Comparison of ENCODE assay signal across 11 mouse cellular contexts in genomic region chr15:99320168-99320674, GRCm38 (mm10). TPM values are rescaled to one million over a fixed set of nuclear protein-coding genes. Genes with fewer than 3 reads are reported as not detected.
DNase-seq lines count a peak whose midpoint lies in the region; ATAC-seq and TF ChIP-seq lines count a peak whose summit lies in the region.
"Had no signal": no experiment of that assay in that cellular context is flagged by ENCODE, and none has a peak within 500 bp of the region (broad histone marks: within the 10 kb centered on the region; RNA-seq: fewer than 3 reads in every experiment).

No protein-coding gene starts in this region.

- WGBS in heart, embryonic 13.5 days, result 67% methylated on average over 10 of the region's 10 CpGs
- WGBS in liver, adult 2 months, result 73% methylated on average over 10 of the region's 10 CpGs
- WGBS in embryonic facial prominence, embryonic 14.5 days, result 85% methylated on average over 10 of the region's 10 CpGs

- no peaks in the 10 kb centered on the region for H3K9me3 ChIP-seq in heart, embryonic 13.5 days
- H3K9me3 ChIP-seq in embryonic facial prominence, embryonic 14.5 days (ENCODE audit: control insufficient read depth, low read length), result no peaks in the 10 kb centered on the region
- H3K9me3 ChIP-seq: forebrain, embryonic 15.5 days; neural tube, embryonic 12.5 days had no signal

- peaks cover 99% of the 10 kb centered on the region for H3K36me3 ChIP-seq in heart, embryonic 13.5 days
- H3K36me3 ChIP-seq in liver, adult 2 months (ENCODE audit: control insufficient read depth, insufficient read depth, low read length), result no peaks in the 10 kb centered on the region
- peaks cover 99% of the 10 kb centered on the region for H3K36me3 ChIP-seq in embryonic facial prominence, embryonic 14.5 days (ENCODE audit: control insufficient read depth, insufficient read depth, low read length)

- no peak for TF ChIP-seq CTCF in liver, adult 2 months (IDR thresholded peaks at IDR 0.05; ENCODE audit: low read depth, low read length)

- no peaks in the 10 kb centered on the region for H3K79me2 ChIP-seq in liver, adult 2 months (ENCODE audit: control insufficient read depth, insufficient read depth, low read length)

- DNase-seq in heart, postnatal 25 days (ENCODE audit: low spot score), result no peak
- DNase-seq in liver, adult 2 months (ENCODE audit: extremely low read depth, low read depth, low spot score), result no peak
- DNase-seq in liver, result no peak
- DNase-seq in embryonic facial prominence, embryonic 14.5 days (ENCODE audit: low spot score), result no peak
- DNase-seq in lung, postnatal 4 days, result peak; percentile 43 to 74

- H3K4me1 ChIP-seq in heart, embryonic 13.5 days, result peaks cover 10% of the 10 kb centered on the region
- peaks cover 2% of the 10 kb centered on the region; the same call in 1 of the 2 replicates for H3K4me1 ChIP-seq in liver, adult 2 months (ENCODE audit: control insufficient read depth, insufficient read depth, low read length)
- no peaks in the 10 kb centered on the region for H3K4me1 ChIP-seq in embryonic facial prominence, embryonic 14.5 days (ENCODE audit: control insufficient read depth, insufficient read depth, low read length)
- H3K4me1 ChIP-seq: forebrain, embryonic 15.5 days; neural tube, embryonic 12.5 days had no signal

- H3K4me3 ChIP-seq in heart, embryonic 13.5 days, result no peak overlapping the region
- H3K4me3 ChIP-seq in liver, adult 2 months (ENCODE audit: insufficient read depth, low read depth, low read length), result no peak overlapping the region
- H3K4me3 ChIP-seq in embryonic facial prominence, embryonic 14.5 days (ENCODE audit: low read depth, low read length), result no peak overlapping the region
- H3K4me3 ChIP-seq: forebrain, embryonic 15.5 days; neural tube, embryonic 12.5 days had no signal

- no peak for TF ChIP-seq POLR2A in liver, adult 2 months (IDR thresholded peaks at IDR 0.05; ENCODE audit: extremely low read depth, insufficient read depth, low read length)

- no peak overlapping the region for H3K9ac ChIP-seq in heart, embryonic 13.5 days
- no peak overlapping the region for H3K9ac ChIP-seq in liver, adult 2 months (ENCODE audit: low read depth, low read length)
- H3K9ac ChIP-seq in embryonic facial prominence, embryonic 14.5 days (ENCODE audit: low read depth, low read length), result no peak overlapping the region
- H3K9ac ChIP-seq: forebrain, embryonic 15.5 days; neural tube, embryonic 12.5 days had no signal

- no peaks in the 10 kb centered on the region for H3K27me3 ChIP-seq in heart, embryonic 13.5 days (replicated peaks)
- H3K27me3 ChIP-seq in liver, adult 2 months (ENCODE audit: control insufficient read depth, insufficient read depth, low read length), result no peaks in the 10 kb centered on the region
- no peaks in the 10 kb centered on the region for H3K27me3 ChIP-seq in embryonic facial prominence, embryonic 14.5 days (replicated peaks; ENCODE audit: control insufficient read depth, insufficient read depth, low read length)
- H3K27me3 ChIP-seq: CH12.LX; forebrain, embryonic 15.5 days; neural tube, embryonic 12.5 days had no signal

- ATAC-seq in heart, embryonic 13.5 days (ENCODE audit: extremely low read depth, insufficient number of reproducible peaks, low FRiP score, low TSS enrichment), result no peak
- no peak for ATAC-seq in embryonic facial prominence, embryonic 14.5 days (ENCODE audit: low read depth)
- ATAC-seq in frontal cortex, adult (ENCODE audit: low TSS enrichment), result no peak
- ATAC-seq: forebrain, embryonic 15.5 days had no signal

- intact Hi-C loops in heart, postnatal 25 days (cut with DNase I), result no loop called here

- no peak overlapping the region for H3K4me2 ChIP-seq in heart, embryonic 13.5 days
- H3K4me2 ChIP-seq in embryonic facial prominence, embryonic 14.5 days (ENCODE audit: low read depth, low read length), result no peak overlapping the region
- H3K4me2 ChIP-seq: forebrain, embryonic 15.5 days; neural tube, embryonic 12.5 days had no signal

- peak overlapping the region; percentile 84 for H3K27ac ChIP-seq in heart, embryonic 13.5 days (replicated peaks)
- H3K27ac ChIP-seq in liver, adult 2 months (replicated peaks; ENCODE audit: insufficient read depth, low read depth, low read length), result 0 out of 2 replicates have a peak overlapping the region, but pooled peaks have one; percentile 12
- H3K27ac ChIP-seq in embryonic facial prominence, embryonic 14.5 days (replicated peaks; ENCODE audit: low read depth, low read length), result peak overlapping the region; percentile 48
- H3K27ac ChIP-seq: neural tube, embryonic 12.5 days had no signal

RNA-seq across cellular contexts. Expression of gene Fam186b, which starts 24.5 kb away (rescaled TPM):
- polyA plus RNA-seq in heart, embryonic 13.5 days (2015; fragmentation: Nextera tagmentation; extraction: Ambion mirVana), result 0.40 and 0.52 TPM in 2 replicates
- total RNA-seq in heart, postnatal 25 days (2021), result not detected
- total RNA-seq in liver, adult 2 months (2014; rRNA removed), result under 0.01 TPM in 1 of 2 replicates, not detected in the other
- 0.02 TPM in 1 of 2 replicates, not detected in the other for polyA plus RNA-seq in liver, adult 2 months (2012; rRNA removed)
- polyA plus RNA-seq in embryonic facial prominence, embryonic 14.5 days (2014; fragmentation: Nextera tagmentation; extraction: Ambion mirVana), result 0.06 and 0.14 TPM in 2 replicates
- total RNA-seq: megakaryocyte, adult 5-6 weeks had no signal

RNA-seq across cellular contexts. Expression of gene Prpf40b, which starts 25.3 kb away (rescaled TPM):
- polyA plus RNA-seq in heart, embryonic 13.5 days (2015; fragmentation: Nextera tagmentation; extraction: Ambion mirVana), result 37.4 and 41.5 TPM in 2 replicates
- total RNA-seq in heart, postnatal 25 days (2021), result 10 to 100 TPM; 20.2 to 20.7 TPM
- total RNA-seq in liver, adult 2 months (2014; rRNA removed), result 7.9 and 8.6 TPM in 2 replicates
- polyA plus RNA-seq in liver, adult 2 months (2012; rRNA removed), result 15.8 and 27.9 TPM in 2 replicates
- 40.1 and 42.2 TPM in 2 replicates for polyA plus RNA-seq in embryonic facial prominence, embryonic 14.5 days (2014; fragmentation: Nextera tagmentation; extraction: Ambion mirVana)

RNA-seq across cellular contexts. Expression of gene Fmnl3, which starts 50.1 kb away (rescaled TPM):
- polyA plus RNA-seq in heart, embryonic 13.5 days (2015; fragmentation: Nextera tagmentation; extraction: Ambion mirVana), result 12.9 and 13.0 TPM in 2 replicates
- 10 to 100 TPM; 20.1 to 21.1 TPM for total RNA-seq in heart, postnatal 25 days (2021)
- total RNA-seq in liver, adult 2 months (2014; rRNA removed), result 1.3 and 2.5 TPM in 2 replicates
- 1.7 and 2.2 TPM in 2 replicates for polyA plus RNA-seq in liver, adult 2 months (2012; rRNA removed)
- 18.5 and 21.5 TPM in 2 replicates for polyA plus RNA-seq in embryonic facial prominence, embryonic 14.5 days (2014; fragmentation: Nextera tagmentation; extraction: Ambion mirVana)

Comparison
In these comparisons a context has a peak if more than half of its experiments do, and no peak if none do; other contexts are left out.
1. H3K27ac ChIP-seq: peak in every context shown above with its lines; median percentile 84 in heart, embryonic 13.5 days; 48 in embryonic facial prominence, embryonic 14.5 days; 12 in liver, adult 2 months.
2. DNase-seq: peak in lung, postnatal 4 days (2 of 2); none in heart, postnatal 25 days (single experiment), liver, adult 2 months (single experiment), liver (single experiment) and embryonic facial prominence, embryonic 14.5 days (single experiment).